Mouse (Mus musculus): ENCODE results near the gene Snorc.

The Snorc gene

GRCm38 (mm10) chr1:87510166-87510691 lies 40.2 kb downstream of the Snorc start:
- WGBS: under 1% methylated on average over 46 of the region's 61 CpGs

GRCm38 (mm10) chr1:87510845-87511244 lies 40.8 kb downstream of the Snorc start:
- 8% methylated on average over 5 of the region's 5 CpGs for WGBS

- 50% methylated on average over 1 of the region's 1 CpGs for WGBS
Measured at GRCm38 (mm10) chr1:87521523-87521922, 51.5 kb downstream of the Snorc start.

- WGBS: 94% methylated on average over 7 of the region's 7 CpGs
Measured at GRCm38 (mm10) chr1:87525041-87525440, 55.0 kb downstream of the Snorc start.
